Mouse (Mus musculus): ENCODE data around the gene Hspg2. TPM values are rescaled to one million over a fixed set of nuclear protein-coding genes. Genes with fewer than 3 reads are reported as not detected.

Gene Hspg2
- polyA plus RNA-seq, 1 experiment: 5.4 TPM

GRCm38 (mm10) chr4:137445881-137446280 lies 22.7 kb upstream of the Hspg2 start:
- Histone ChIP-seq H3K4me1 (ENCODE audit: control insufficient read depth, insufficient read depth, low read length) (no peaks in the 10 kb centered on the region; the same call in 1 of the 2 replicates), H3K27ac (ENCODE audit: control insufficient read depth, insufficient read depth, low read depth, low read length, poor library complexity) (no peak overlapping the region), H3K4me3 (replicated peaks; ENCODE audit: control insufficient read depth, low read depth, low read length) (no peak overlapping the region)
- 79% methylated on average over 4 of the region's 4 CpGs for WGBS
- TF ChIP-seq CTCF (IDR thresholded peaks at IDR 0.05; ENCODE audit: control insufficient read depth, insufficient read depth, low read length) (no peak), POLR2A (IDR thresholded peaks at IDR 0.05; ENCODE audit: borderline replicate concordance, control insufficient read depth, low read depth, low read length) (no peak)

- H3K27ac ChIP-seq (ENCODE audit: control insufficient read depth, insufficient read depth, low read depth, low read length, poor library complexity): no peak overlapping the region
These were observed 21.0 kb upstream of the Hspg2 start for GRCm38 (mm10) chr4:137447363-137448196.

GRCm38 (mm10) chr4:137448197-137448596 lies 20.4 kb upstream of the Hspg2 start:
- Histone ChIP-seq H3K4me3 (replicated peaks; ENCODE audit: control insufficient read depth, low read depth, low read length) (no peak overlapping the region), H3K27ac (ENCODE audit: control insufficient read depth, insufficient read depth, low read depth, low read length, poor library complexity) (no peak overlapping the region), H3K4me1 (ENCODE audit: control insufficient read depth, insufficient read depth, low read length) (no peaks in the 10 kb centered on the region; the same call in 1 of the 2 replicates)
- 46% methylated on average over 6 of the region's 6 CpGs for WGBS
- TF ChIP-seq POLR2A (IDR thresholded peaks at IDR 0.05; ENCODE audit: borderline replicate concordance, control insufficient read depth, low read depth, low read length) (no peak), CTCF (IDR thresholded peaks at IDR 0.05; ENCODE audit: control insufficient read depth, insufficient read depth, low read length) (no peak)

More at GRCm38 (mm10) chr4:137447363-137448196, 21.0 kb upstream of the Hspg2 start:
- Histone ChIP-seq H3K4me3 (replicated peaks; ENCODE audit: control insufficient read depth, low read depth, low read length) (no peak overlapping the region), H3K4me1 (ENCODE audit: control insufficient read depth, insufficient read depth, low read length) (no peaks in the 10 kb centered on the region; the same call in 1 of the 2 replicates)
- TF ChIP-seq POLR2A (IDR thresholded peaks at IDR 0.05; ENCODE audit: borderline replicate concordance, control insufficient read depth, low read depth, low read length): no peak
- TF ChIP-seq CTCF (IDR thresholded peaks at IDR 0.05; ENCODE audit: control insufficient read depth, insufficient read depth, low read length): no peak
- 42% methylated on average over 7 of the region's 7 CpGs for WGBS

GRCm38 (mm10) chr4:137448641-137449040 lies 19.9 kb upstream of the Hspg2 start:
- TF ChIP-seq CTCF (IDR thresholded peaks at IDR 0.05; ENCODE audit: control insufficient read depth, insufficient read depth, low read length): no peak
- TF ChIP-seq POLR2A (IDR thresholded peaks at IDR 0.05; ENCODE audit: borderline replicate concordance, control insufficient read depth, low read depth, low read length): no peak
- Histone ChIP-seq H3K4me1 (ENCODE audit: control insufficient read depth, insufficient read depth, low read length) (no peaks in the 10 kb centered on the region; the same call in 1 of the 2 replicates), H3K27ac (ENCODE audit: control insufficient read depth, insufficient read depth, low read depth, low read length, poor library complexity) (no peak overlapping the region), H3K4me3 (replicated peaks; ENCODE audit: control insufficient read depth, low read depth, low read length) (no peak overlapping the region)
- 55% methylated on average over 2 of the region's 2 CpGs for WGBS

GRCm38 (mm10) chr4:137449132-137449531 lies 19.4 kb upstream of the Hspg2 start:
- TF ChIP-seq POLR2A (IDR thresholded peaks at IDR 0.05; ENCODE audit: borderline replicate concordance, control insufficient read depth, low read depth, low read length): no peak
- TF ChIP-seq CTCF (IDR thresholded peaks at IDR 0.05; ENCODE audit: control insufficient read depth, insufficient read depth, low read length): no peak
- 68% methylated on average over 2 of the region's 2 CpGs for WGBS
- Histone ChIP-seq H3K4me3 (replicated peaks; ENCODE audit: control insufficient read depth, low read depth, low read length) (no peak overlapping the region), H3K27ac (ENCODE audit: control insufficient read depth, insufficient read depth, low read depth, low read length, poor library complexity) (no peak overlapping the region), H3K4me1 (ENCODE audit: control insufficient read depth, insufficient read depth, low read length) (no peaks in the 10 kb centered on the region; the same call in 1 of the 2 replicates)

- TF ChIP-seq CTCF (IDR thresholded peaks at IDR 0.05; ENCODE audit: control insufficient read depth, insufficient read depth, low read length): no peak
- TF ChIP-seq POLR2A (IDR thresholded peaks at IDR 0.05; ENCODE audit: borderline replicate concordance, control insufficient read depth, low read depth, low read length): no peak
- no peaks in the 10 kb centered on the region; the same call in 1 of the 2 replicates for H3K4me1 ChIP-seq (ENCODE audit: control insufficient read depth, insufficient read depth, low read length)
- WGBS: 86% methylated on average over 10 of the region's 10 CpGs
These were observed 18.9 kb upstream of the Hspg2 start for GRCm38 (mm10) chr4:137449715-137450114.

GRCm38 (mm10) chr4:137452190-137452589 lies 16.4 kb upstream of the Hspg2 start:
- H3K27ac ChIP-seq (ENCODE audit: control insufficient read depth, insufficient read depth, low read depth, low read length, poor library complexity): no peak overlapping the region
- WGBS: 86% methylated on average over 6 of the region's 6 CpGs
- TF ChIP-seq POLR2A (IDR thresholded peaks at IDR 0.05; ENCODE audit: borderline replicate concordance, control insufficient read depth, low read depth, low read length): no peak
- TF ChIP-seq CTCF (IDR thresholded peaks at IDR 0.05; ENCODE audit: control insufficient read depth, insufficient read depth, low read length): no peak
- no peaks in the 10 kb centered on the region; the same call in 1 of the 2 replicates for H3K4me1 ChIP-seq (ENCODE audit: control insufficient read depth, insufficient read depth, low read length)
- H3K4me3 ChIP-seq (replicated peaks; ENCODE audit: control insufficient read depth, low read depth, low read length): no peak overlapping the region

More at GRCm38 (mm10) chr4:137449715-137450114, 18.9 kb upstream of the Hspg2 start:
- no peak overlapping the region for H3K4me3 ChIP-seq (replicated peaks; ENCODE audit: control insufficient read depth, low read depth, low read length)
- H3K27ac ChIP-seq (ENCODE audit: control insufficient read depth, insufficient read depth, low read depth, low read length, poor library complexity): no peak overlapping the region

GRCm38 (mm10) chr4:137453234-137453767 lies 15.3 kb upstream of the Hspg2 start, which contains the start of gene 1700013G24Rik:
Gene 1700013G24Rik (plus strand): TSS chr4:137453284.
- H3K4me3 ChIP-seq (replicated peaks; ENCODE audit: control insufficient read depth, low read depth, low read length): no peak within 1 kb of the TSS
- no peaks in the 10 kb centered on the region for H3K4me1 ChIP-seq (ENCODE audit: control insufficient read depth, insufficient read depth, low read length)
- 82% methylated on average over 8 of the region's 8 CpGs for WGBS
- no peak for TF ChIP-seq CTCF (IDR thresholded peaks at IDR 0.05; ENCODE audit: control insufficient read depth, insufficient read depth, low read length)
- TF ChIP-seq POLR2A (IDR thresholded peaks at IDR 0.05; ENCODE audit: borderline replicate concordance, control insufficient read depth, low read depth, low read length): no peak
- no peak within 1 kb of the TSS for H3K27ac ChIP-seq (ENCODE audit: control insufficient read depth, insufficient read depth, low read depth, low read length, poor library complexity)
